Mouse (Mus musculus): ENCODE measurements around the gene Tmem131l.

The Tmem131l gene

DNA sequence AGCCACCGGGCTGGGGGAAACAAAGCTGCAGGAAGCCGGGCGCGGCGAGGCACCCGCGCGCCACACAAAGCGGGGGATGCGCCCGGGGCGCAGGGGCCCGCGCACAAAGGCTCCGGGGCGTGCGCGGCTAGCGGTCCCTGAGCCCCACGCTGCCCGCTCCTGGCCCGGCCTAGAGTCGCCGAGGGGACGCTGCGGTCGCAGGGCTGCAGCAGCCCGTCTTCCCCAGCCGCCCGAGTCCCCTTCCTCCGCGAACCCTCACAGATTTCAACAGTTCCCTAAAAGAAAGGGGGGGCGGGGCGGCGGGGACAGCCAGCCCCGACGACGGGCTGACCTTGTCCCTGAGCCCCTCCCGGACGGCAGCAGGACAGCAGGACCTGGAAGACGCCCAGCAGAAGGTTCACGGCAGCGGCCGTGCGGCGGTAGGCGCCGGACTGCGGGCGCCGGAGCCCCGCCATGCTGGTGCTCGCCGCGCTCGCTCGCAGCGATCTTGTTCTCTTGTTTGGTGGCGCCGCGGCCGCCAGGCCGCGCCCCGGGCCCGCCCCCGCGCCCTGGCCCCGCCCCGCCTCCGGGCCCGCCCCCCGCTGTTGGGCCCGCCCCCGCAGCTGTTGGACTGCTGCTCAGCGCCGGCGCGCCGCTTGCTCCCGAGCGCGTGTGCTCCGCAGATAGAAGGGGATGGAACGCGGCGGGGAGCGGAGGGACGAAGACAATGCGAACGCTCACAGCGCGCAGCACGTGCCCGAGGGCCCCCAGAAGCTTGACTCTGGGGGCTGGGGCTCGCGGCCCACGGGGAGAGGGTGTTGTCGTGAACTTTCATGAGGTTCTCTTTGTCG, at the start of gene Tmem131l:
Gene Tmem131l (minus strand): TSS at position 530 of the 830 bp plus-strand sequence.
- in situ Hi-C loops (cut with MboI; ENCODE audit: low pct_unique_long_range_greater_than_20kb in 1 of 2, low sequenced_read_pairs in 2 of 2, unreplicated experiment in 1 of 2), result no loop called here

DNA sequence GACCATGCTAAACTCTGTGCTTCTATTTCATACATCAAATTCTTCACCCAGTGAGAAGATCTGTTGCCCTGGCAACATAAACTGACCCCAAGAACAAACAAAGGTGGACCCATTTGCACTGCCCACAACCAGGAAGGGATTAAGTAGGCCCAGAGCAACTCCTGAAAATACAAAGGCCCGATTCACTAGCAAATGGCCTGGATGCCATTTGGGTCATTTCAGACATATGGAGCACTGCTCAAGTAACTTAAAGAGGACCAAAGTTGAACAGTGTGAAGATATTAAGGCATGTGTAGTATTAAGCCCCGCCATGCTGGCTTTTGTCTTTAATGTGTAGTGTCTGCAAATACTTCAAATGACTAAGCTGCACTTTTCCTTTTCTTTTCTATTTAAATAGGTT, 46.9 kb upstream of the Tmem131l start:
- in situ Hi-C loops (cut with MboI; ENCODE audit: low pct_unique_long_range_greater_than_20kb in 1 of 2, low sequenced_read_pairs in 2 of 2, unreplicated experiment in 1 of 2), result no loop called here

DNA sequence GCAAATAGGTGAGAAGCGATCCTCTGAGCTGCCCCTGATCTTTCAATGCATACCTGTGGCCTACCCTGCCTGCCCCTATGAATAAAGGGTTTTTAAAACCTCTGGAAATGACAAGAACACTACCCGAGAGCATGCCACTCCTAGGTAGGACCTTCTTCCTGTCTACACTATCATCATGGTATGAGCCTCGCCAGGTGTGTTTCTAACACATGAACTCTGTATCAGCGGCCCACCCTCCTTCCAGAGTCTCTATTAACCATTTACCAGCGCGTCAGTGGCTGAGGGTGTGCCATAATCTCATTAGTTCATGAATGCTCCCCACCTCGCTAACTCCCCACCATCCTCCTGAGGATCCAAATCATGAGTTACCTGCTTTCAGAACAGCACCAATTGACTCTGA, 46.4 kb upstream of the Tmem131l start:
- in situ Hi-C loops (cut with MboI; ENCODE audit: low pct_unique_long_range_greater_than_20kb in 1 of 2, low sequenced_read_pairs in 2 of 2, unreplicated experiment in 1 of 2), result no loop called here

DNA sequence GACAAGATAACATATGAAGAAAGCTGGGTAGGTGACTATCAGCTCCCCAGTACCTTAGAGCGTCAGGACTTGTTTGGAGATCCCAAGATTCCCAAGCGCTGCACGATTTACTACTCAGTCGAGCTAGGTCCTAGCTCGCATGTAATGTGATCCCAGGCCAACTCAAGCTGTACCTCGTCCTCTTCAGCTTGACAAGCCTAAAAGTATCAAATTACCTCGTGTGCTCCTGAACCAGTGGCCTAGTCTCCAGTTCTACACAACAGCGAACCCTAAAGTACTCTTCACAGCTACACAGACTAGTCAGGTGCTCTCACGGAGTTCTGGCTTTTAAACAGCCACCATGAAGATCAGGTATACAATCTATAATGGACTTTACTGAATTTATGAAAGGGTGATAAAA, 45.5 kb upstream of the Tmem131l start:
- in situ Hi-C loops (cut with MboI; ENCODE audit: low pct_unique_long_range_greater_than_20kb in 1 of 2, low sequenced_read_pairs in 2 of 2, unreplicated experiment in 1 of 2), result no loop called here

DNA sequence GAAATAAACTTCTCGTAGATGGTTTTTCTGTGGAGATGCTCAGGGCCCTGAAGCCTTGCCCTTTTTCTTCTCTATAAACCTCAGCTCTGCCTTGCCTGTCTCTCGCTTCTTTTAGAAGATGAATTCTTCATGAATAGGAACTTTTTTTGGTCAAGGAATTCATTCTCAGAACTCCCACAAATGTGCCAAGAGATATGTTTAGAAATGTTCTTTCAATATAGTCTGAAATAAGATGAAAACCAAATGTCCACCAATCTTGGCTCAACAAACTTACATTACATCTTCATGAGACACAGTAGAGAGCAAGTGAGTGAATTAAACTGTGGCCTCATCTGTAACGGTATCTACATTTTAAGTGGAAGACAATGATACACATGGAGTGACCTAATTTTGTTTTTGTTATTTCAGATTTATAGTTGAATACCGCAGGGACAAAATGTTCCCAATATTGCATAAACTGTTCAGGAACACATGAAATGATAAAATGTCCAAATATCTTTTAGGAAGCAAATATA, 41.3 kb upstream of the Tmem131l start:
- in situ Hi-C loops (cut with MboI; ENCODE audit: low pct_unique_long_range_greater_than_20kb in 1 of 2, low sequenced_read_pairs in 2 of 2, unreplicated experiment in 1 of 2), result no loop called here

DNA sequence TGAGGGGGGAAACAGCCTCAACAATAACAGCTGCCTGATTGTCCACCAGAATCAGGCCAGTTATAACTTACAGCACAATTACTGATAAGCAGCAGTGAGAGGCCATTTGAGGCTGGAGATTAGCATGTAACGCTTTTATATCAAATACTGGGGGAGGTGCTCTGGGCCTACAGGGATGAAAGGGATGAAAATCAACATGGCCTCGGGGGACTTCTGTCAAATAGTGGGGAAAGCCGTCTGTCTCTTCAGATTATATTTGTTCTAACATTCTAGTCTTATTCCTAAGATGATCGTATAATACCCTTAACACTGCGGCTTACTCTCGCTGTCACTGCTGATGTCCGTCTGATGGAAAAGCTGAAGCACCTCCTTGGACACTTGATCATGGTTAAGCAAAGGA, 40.1 kb upstream of the Tmem131l start:
- in situ Hi-C loops (cut with MboI; ENCODE audit: low pct_unique_long_range_greater_than_20kb in 1 of 2, low sequenced_read_pairs in 2 of 2, unreplicated experiment in 1 of 2), result no loop called here

DNA sequence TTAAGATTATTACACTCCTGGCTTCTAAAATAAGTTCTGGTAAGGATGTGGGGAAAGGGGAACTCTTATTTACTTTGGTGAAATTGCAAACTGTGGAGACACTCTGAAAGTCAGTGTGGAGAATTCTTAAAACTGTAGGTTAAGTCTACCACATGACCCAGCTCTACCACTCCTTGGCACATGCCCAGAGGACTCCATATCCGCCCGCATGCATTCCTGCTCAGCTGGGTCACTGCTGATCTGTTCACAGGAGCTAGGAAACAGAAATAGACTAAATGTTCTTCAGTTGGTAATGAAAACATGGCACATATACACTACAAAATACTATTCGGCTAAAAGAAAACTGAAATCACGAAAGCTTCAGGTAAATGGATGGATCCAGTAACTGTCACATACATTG, 37.5 kb upstream of the Tmem131l start:
- in situ Hi-C loops (cut with MboI; ENCODE audit: low pct_unique_long_range_greater_than_20kb in 1 of 2, low sequenced_read_pairs in 2 of 2, unreplicated experiment in 1 of 2), result no loop called here

DNA sequence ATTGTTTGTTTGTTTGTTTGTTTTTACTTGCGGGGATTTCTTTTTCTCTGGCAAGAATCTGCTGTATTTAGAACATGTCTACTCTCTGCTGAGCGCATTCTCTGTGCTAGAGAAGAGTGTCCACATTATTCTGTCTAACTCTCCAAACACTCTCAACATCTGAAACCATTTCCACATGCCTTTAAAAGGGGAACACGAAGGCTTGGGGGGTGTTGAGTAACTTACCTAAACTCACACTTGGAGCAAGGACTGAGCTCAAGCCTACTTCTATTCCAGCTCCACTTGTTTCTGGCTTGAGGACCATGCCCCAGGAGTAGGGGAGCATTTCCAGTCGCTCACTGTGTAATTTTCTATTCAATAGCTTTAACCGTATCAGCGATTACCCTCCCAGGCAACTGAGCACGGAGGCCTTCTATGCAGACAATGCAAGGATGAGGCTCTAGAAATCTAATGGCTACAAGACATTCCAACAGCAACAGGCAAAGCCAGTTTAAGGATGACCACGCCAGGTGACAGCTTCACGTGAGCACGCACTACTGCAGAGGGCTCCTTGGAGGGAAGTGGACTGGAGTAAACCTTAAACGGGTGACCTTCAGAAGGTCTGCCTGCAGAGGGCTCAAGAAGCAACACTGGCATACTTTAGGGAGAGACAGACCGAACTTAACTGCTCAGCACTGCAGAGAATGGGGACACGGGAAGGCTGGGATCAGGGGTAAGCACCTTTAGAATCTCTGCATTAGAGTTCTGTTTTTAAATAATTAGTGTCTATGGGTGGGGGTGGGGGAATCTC, 36.8 kb upstream of the Tmem131l start:
- in situ Hi-C loops (cut with MboI; ENCODE audit: low pct_unique_long_range_greater_than_20kb in 1 of 2, low sequenced_read_pairs in 2 of 2, unreplicated experiment in 1 of 2), result no loop called here

DNA sequence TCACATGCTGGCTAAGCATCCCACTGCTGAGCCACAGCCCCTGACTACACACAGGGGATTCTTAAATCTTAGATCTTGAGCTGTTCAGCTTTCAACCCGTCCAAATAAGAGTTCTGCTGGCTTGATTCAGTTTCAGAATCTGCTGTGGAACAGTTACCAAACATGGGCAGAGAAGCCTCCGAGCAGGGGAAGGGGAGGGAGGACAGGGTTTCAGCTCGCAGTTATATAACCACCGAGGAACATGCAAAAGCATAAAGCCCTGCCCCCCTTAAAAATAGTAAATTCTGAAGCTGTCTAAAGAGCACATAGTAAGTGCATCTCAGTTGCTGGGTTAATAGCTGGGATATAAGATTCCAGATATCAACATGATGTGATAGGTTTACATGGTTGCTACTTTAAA, 35.5 kb upstream of the Tmem131l start:
- in situ Hi-C loops (cut with MboI; ENCODE audit: low pct_unique_long_range_greater_than_20kb in 1 of 2, low sequenced_read_pairs in 2 of 2, unreplicated experiment in 1 of 2), result no loop called here

DNA sequence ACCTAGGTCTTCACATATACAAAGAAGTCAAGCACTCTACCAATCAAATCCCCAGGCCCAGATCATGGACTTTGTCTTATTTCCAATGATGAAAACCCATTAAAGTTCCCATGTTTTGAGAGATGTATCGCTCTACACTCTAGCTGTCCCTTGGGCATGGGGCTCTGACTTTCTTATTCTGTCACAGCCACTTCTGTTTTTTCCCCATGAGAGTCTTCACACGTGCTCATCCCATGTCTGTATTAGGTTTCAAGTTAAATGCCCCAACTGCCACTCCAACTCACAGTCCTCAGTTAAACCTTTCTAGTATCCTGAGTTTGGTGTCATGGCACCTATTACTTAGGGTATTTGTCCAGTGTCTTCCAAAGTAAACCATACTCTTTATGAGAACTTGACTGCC, 34.8 kb upstream of the Tmem131l start:
- in situ Hi-C loops (cut with MboI; ENCODE audit: low pct_unique_long_range_greater_than_20kb in 1 of 2, low sequenced_read_pairs in 2 of 2, unreplicated experiment in 1 of 2), result no loop called here

DNA sequence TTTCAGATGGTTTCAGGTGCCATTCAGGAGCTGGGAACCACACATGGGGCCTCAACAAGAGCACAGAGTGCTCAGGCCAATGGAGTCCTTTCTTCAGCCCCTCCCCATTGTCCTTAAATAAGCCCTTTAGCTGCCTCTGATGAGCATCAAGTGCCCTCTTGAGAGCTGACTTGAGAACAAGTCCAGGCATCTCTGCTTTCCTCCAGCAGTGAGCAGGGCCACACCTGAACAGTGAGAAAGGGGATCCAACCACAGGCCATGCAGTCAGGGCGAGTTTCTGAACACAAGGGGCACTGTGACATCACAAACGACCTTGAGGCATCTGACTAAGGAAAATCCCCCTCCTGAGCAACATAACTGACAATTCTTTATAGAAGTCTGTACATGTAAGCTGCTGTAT, 31.7 kb upstream of the Tmem131l start:
- in situ Hi-C loops (cut with MboI; ENCODE audit: low pct_unique_long_range_greater_than_20kb in 1 of 2, low sequenced_read_pairs in 2 of 2, unreplicated experiment in 1 of 2), result no loop called here

DNA sequence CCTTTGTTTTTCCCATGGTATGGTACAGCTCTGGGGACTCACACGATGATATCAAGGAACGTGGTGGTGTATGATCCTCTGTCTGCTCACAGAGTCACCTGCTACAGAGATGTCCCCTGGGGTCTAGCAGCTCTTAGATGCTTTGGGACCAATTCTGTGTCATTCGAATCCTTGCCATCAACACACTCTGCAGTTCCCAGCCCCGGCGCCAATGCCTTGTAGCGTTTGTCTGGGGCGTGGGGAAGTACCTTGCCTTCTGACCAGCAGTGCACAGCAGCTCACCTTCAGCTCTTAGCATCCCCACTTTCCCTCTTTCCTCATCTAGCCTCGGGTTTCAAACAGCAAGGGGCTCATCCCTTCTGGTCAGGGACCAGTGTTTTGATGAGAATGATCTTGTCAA, 30.8 kb upstream of the Tmem131l start:
- in situ Hi-C loops (cut with MboI; ENCODE audit: low pct_unique_long_range_greater_than_20kb in 1 of 2, low sequenced_read_pairs in 2 of 2, unreplicated experiment in 1 of 2), result no loop called here

DNA sequence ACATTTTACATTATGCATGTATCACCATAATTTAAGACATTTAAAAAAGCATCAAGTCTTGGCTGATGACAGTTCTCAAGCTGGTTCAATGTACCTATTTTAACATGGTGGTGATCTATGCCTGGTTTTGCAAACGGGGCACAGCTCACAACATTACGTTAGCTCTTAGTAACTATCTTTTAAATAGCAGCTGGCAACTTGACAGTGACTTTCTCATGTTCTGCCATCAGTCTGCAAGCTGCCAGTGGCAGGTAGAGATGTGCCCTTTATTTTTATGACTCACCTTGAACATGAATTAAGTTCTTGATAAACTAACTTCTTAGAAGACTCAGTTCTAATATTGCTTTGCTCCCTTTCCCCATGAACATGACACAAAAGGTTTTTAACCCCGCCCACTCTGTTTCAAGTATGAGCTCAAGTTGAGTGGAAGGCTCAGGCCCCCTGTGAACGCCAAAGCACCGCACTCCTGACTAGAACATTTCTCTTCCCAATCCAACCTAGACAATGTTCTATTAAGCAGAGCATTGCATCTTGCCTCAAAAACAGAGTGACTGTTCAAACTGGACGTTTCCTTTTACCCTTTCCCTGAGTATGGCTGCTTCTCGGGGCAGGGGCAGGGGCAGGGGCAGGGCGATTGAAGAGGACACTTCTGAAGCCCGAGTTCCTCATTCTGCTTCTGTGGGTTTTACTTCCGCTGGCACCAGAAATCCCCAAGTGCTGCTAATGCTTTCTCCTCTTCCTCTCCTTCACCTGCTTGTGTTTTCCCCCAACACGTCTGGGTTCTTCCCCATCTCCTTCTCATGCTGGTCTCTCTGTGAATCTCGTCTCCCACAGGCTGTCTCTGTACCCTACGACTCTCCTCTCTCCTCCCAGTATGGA, 29.1 kb upstream of the Tmem131l start:
- in situ Hi-C loops (cut with MboI; ENCODE audit: low pct_unique_long_range_greater_than_20kb in 1 of 2, low sequenced_read_pairs in 2 of 2, unreplicated experiment in 1 of 2), result no loop called here

DNA sequence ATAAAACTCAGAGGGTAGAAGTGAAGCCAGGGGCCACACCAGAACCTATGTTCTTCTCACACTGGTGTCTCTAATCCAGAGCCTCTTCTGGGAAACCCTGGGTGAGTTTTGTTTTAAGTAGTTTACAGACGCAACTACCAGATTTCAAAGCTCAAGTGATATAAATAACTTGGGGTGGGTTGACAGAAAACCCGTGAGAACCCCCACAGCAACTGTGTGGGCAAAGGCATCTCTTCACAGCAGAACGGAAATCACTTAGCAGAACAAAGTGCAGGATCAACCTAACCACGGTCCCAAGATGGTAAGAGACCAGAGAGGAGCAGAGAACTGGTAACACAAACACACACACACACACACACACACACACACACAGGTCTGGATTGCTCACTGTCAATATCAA, 25.9 kb upstream of the Tmem131l start:
- in situ Hi-C loops (cut with MboI; ENCODE audit: low pct_unique_long_range_greater_than_20kb in 1 of 2, low sequenced_read_pairs in 2 of 2, unreplicated experiment in 1 of 2), result no loop called here

DNA sequence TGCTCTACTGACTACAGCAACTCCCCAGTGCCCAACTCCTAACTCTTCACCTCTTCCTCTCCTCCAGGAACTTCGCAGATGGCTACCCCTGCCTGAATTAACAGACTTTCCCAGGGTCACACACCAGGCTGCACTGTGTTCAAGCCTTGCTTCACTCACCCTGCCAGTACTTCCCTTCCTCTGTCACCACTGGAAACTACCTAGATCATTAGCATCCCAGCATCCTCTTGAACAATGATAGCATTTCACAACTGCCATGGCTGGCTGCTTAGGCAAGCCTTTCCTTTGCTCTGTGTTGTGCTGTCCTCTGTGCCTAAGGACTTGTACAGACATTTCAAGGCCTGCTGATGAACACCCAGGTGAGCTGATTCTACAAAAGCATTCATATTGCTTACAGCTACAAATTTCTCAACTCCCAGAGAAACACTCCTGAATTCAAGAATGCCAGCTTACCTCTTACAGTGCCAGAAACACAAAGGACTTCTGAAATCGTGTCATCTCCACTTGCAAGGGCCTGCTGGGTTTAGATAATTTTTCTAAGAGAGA, 23.5 kb upstream of the Tmem131l start:
- in situ Hi-C loops (cut with MboI; ENCODE audit: low pct_unique_long_range_greater_than_20kb in 1 of 2, low sequenced_read_pairs in 2 of 2, unreplicated experiment in 1 of 2), result no loop called here

DNA sequence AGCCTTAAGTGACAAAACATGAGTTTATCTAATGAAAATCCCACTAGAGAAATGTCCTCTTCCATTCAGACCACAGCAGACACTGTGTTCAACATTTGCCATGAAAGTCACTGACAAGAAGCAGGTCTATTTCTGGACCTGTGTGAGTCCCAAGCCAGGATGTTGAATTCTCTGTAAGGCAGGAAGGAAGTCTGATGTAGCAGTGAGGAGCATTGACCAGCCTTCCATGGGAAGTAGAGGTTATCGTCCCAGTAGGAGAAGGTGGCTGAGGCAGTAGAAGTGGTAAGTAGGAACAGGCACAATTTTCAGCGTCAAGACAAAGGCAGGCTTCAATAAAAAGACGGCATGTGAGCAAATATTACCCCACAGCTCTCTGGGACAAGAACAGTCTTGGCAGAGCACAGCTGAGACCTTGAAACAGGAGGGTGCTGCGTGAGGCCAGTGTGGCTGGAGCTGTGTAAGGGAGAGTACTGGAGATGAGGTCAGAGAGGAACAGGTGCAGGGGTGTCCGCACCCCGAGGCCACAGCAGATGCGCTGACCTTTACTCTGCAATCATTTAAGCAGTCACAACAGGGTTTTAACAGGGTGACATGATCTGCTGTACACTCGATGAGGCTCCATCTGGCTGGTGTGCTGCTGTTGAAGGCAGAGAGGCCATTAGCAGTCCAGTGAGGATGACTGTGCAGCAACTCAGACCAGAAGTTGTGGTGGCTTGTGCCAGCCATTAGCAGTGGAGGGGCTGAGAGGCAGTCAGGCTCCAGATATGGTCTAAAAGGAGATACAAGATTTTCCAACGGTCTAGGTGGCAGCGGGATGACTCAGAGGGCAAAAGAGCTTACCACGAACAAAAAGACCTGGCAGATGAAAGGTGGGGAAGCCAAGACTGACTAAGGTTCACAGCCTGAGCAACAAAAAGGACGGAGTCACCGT, 21.8 kb upstream of the Tmem131l start:
- in situ Hi-C loops (cut with MboI; ENCODE audit: low pct_unique_long_range_greater_than_20kb in 1 of 2, low sequenced_read_pairs in 2 of 2, unreplicated experiment in 1 of 2), result no loop called here

DNA sequence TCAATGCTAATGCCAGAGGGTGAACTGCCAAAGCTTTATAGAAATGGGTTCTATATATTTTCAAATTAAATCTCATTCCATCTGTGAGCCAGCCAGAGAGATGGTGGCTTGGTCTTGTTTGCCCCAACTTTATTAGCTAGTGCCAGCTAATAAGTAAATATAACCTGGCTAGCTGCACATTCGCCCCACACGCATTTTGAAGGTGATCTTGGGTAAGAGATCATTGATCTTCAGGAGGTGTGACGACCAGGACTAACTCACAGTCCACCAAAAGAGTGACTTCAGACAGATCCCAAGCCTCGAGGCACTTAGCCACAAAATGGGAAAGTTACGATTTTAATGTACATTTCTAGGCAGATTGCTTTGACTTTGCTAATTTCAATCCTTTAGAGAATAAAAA, 21.0 kb upstream of the Tmem131l start:
- in situ Hi-C loops (cut with MboI; ENCODE audit: low pct_unique_long_range_greater_than_20kb in 1 of 2, low sequenced_read_pairs in 2 of 2, unreplicated experiment in 1 of 2), result no loop called here

DNA sequence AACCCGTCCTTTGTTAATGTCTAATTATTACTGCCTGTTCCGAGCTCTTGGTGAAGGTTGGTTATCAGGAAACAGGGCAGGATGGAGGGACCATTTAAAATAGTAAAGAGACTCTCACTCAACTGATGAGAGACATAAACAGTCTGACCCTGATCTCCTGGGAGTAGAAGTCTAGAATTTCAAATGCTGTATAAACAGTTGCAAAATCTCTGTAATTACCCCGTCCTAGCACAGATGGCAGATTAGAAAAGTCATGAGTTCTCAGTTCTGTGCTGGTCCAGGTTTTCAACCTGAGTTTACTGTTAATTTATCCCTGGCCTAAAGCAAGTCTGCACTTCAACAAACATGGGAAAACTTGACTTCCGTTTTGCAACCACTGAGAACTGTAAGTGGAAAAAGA, 20.2 kb upstream of the Tmem131l start:
- in situ Hi-C loops (cut with MboI; ENCODE audit: low pct_unique_long_range_greater_than_20kb in 1 of 2, low sequenced_read_pairs in 2 of 2, unreplicated experiment in 1 of 2), result no loop called here
